Mouse (Mus musculus) c-Kit-negative CD71-positive TER-119-positive erythroid progenitor cells, embryonic 14.5 days (primary cell): ENCODE data around the gene Piwil4.
A peak's percentile ranks its signal among the peaks of the same experiment; 100 is the strongest.

ENCODE experiments used
- DNase-seq: peaks from one replicate; pipeline ENCODE4 v3.0.0-alpha.2; 2013; ENCODE audit warnings: low read depth, low spot score

Gene Piwil4

DNA sequence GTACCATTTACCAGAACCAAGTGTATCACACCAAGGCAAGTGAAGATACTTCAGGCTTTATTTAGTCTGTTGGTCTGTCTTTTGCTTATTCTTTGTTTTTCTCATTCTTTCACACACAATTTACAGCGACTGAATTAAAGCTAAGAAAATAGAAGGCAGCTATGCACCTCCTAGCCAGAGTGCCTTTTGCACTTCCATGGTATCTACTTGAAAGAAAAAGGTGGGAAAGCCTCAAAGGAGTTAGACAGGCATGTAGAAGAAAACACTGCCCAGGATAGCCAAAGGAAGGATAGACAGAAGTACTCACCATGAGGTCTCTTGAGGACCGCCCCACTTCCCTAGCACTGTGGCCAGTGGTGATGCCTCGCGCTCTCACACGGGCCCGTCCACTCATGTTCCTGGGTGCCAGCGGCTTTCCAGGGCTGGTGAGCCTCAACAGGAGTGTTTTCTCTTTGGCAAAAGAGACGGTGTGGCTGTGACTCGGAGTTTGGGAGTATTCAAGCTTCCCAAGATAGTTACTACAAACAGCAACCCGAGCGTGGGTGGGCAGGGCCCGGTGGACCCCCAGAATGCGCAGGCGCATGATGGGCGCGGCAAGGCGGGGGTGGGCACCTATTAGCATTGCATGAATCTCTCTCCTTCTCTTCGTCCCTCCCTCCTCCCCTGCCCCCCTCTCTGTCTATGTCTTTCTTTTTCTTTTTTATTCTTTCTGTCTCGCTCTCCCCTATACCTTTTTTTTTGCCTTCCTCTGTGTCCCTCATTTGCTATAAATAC lies at the start of gene Piwil4:
Gene Piwil4, minus strand, starts transcription at position 583 of the 774 bp plus-strand sequence.
- no peak for DNase-seq

DNA sequence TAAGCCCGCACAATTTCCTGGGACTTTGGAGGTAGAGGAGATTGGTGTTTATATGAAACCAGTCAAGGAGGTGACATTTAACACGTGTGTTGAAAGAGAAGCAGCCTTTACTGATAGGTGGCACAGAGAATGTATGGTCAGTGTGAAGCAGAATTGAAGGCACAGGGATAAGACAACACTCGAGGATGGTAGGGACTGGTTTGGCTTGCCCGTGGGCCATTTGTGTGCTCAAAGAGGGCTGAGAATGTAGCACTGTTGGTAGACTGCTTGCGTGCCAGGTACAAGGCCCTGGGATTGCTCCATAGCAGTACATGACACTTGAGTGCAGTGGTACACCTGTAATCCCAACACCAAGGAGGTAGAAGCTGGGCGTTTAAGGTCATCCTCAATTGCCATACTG lies 46.8 kb upstream of the Piwil4 start:
- DNase-seq = no peak

DNA sequence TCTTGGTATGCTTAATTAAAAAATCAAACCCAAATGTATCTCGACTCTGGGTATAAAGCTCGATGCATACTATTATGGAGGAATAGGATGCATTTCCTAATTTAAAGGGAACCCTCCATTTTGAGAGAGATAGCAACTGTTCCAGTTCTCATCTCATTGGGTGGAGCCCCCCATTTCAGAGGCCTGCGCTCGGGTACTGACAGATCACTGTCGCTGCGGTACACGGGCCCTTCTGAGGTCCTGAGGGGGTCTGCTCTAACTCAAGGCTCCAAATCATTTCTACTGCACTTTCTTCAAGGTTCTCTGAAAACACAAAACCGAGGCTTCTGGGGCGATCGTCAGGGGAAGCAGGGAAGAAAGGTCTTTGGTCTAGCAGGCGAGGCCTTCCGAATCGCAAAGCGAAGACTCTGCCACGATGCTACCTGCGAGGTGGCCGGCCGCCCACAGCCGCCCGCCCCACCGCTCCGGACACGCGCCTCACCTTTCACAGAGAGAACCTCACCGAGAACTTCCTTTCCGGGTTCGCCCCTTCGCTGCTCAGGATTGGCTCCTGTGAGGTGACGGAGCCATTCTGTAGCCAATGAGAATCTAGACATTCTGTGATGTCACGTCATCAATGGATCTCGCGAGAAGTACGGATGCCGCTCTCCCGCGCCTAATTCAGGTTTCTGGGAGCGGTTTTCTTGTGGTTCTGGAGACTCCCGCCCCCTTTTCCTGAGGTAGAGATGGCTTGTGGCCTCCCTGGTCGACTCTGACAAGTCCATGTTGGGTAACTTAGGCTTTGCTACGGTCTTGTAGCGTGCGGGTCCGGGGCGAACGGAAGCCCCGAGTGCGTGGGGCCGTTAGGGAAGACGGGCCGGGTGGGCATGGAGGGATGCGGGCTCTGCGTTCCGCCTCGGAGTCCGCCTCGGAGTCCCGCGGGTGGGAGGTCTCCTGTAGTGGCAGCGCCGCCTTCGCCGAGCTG lies 43.8 kb upstream of the Piwil4 start, which contains the start of the genes Mre11a and Ankrd49:
Gene Mre11a, plus strand, starts transcription at position 616 of the 964 bp plus-strand sequence.
Gene Ankrd49, minus strand, starts transcription at position 818 of the 964 bp plus-strand sequence.
- DNase-seq = peak; percentile 97

DNA sequence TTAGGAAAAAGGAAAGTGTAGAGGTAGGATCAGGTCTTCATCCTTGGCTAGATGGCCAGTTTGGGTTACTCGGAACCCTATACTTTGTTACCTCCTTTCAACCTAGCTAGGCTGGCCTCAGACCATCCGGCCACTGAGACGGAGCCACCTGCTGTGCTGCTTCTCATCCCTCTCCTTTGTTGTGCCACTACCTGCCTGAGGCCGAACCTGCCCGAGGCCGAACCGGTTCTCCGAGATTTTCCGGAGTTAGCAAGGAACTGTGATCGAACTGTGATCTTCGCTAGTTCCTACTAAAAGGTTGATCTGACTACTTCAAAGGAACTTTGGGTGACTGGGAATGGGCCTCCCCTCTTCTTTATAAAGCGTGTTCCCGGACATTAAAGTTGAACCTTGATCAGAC lies 37.8 kb upstream of the Piwil4 start:
- DNase-seq = no peak

DNA sequence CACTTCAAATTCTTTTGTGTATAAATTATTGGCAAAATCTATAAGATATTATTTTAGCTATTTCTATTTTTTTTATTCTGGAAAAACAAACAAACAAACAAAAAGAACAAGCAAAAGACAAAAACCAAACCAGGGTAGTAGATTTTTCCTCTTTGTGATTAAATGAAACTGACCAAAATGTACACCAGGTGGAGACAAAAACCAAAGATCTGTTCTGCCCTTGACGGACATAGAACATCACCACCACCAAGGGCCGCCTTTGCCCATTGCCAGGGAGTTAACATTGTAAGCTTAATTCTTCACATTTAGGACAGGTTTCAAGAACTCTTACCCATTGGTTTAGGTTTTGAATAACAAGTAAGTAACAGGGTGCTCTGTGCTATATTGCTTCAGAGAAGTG lies 33.3 kb upstream of the Piwil4 start:
- DNase-seq = no peak

DNA sequence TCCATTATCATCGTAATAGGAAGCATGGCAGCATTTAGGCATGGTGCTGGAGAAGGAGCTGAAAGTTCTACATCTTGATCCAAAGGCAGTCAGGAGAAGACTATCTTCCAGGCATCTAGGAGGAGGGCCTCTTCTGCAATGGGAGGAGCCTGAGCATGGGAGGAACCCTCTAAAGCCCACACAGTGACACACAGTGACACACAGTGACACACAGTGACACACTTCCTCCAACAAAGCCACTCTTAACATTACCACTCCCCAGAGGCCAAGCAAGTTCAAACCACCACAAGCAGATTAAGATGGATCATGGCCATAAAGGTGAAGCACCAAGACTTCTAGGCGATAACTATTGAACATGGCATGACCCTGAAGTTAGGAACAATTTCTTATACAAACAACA lies 31.5 kb upstream of the Piwil4 start:
- DNase-seq = no peak

DNA sequence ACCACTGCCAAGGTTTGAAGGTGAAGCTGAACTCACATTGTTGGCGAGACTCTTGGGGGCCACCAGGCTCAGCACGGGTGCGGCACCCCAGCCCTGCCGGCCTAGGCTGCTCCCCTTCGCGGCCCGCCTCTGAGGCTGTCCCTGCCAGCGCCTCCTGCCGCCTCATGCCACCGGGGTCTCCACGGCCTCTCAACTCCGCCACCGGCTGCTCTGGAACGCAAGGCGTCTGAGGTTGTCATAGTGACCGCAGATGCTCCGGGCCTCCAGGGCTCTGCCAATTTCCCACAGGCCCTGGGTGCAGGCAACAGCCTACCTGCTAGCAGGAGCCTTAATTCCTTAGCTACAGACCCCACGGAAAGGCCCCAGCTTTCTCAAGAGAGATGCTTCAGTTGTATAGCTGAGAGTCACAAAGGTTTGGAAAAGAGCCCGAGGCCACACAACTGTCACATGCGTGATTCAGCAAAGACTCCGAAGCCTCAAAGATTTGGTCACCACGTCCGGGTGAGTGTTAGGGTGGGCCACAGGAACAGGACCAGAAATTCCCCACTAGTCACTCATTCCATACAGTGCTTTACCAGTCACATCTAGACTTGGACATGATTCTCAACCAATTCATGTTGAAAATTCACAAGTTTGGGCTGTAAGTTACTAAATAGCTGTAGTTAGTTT lies 30.4 kb upstream of the Piwil4 start, which contains the start of gene 1700012B09Rik:
Gene 1700012B09Rik, minus strand, starts transcription at position 228 of the 669 bp plus-strand sequence.
- DNase-seq = no peak

DNA sequence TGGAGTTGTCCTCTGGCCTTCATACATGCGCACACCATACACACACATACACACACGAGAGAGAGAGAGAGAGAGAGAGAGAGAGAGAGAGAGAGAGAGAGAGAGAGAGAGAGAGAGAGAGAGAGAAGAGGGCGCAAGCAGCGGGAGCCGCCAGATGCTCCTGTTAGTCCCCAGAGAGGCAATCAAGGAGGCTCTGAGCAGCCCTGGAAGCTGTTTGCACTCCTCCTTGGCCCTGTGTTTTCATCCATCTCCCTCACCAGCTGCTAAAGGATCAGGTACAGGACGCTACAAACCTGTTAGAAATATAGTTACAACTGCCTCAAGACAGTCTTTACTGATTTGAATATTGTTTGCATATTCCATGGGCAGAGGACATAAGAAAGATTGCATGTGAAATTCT lies 29.3 kb upstream of the Piwil4 start:
- DNase-seq = no peak

DNA sequence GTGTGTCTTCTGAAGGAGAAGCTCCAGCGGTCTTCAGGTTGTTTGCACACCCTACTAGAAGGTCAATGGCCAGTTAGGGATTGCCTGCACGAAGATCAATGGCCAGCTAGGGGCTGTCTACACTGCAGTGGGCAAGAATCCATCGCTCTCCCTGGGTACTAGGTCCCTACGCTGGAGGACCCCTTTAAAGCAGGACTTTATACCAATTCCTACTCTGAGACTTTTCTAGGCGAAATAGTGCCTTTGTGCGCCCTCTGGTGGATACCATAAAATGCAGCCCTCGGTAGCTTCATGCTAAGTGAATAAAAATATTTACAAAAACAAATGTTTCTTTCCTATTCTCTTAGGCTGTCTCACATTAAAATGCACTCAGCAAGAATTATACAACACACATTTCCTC lies 24.2 kb upstream of the Piwil4 start:
- DNase-seq = no peak

DNA sequence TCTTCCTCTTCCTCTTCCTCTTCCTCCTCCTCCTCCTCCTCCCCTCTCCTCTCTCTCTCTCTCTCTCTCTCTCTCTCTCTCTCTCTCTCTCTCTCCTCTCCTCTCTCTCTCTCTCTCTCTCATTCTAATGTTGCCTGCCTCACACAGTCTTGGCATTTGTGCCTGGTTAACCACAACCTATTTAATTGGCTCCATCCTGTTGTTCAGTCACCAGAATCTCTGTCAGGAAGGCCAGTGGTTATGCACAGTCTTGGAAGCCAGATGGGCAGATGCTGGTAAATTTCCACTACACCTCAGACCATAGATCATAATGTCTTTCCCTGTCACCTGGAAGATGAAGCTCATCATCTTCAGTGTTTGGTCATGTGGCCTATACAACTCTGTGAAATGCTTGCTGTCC lies 18.7 kb upstream of the Piwil4 start:
- no peak for DNase-seq

DNA sequence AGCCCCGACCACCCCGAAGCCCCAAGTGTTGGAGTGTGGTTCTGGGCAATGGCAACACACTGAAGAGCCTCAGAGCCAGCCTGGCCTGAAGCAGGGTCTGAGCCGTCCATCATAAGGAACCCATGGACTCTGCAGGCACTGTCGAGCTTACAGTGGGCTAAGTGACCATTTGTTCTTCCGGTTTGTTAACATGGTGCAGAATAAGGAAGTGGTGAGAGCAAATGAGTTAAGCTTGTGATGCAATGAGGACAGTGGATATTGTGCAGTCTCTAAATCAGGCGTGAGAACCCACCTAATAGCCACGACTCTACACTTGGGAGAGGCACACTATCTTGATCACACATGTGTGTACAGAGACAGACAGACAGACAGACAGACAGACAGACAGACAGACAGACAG lies 18.1 kb upstream of the Piwil4 start:
- no peak for DNase-seq

DNA sequence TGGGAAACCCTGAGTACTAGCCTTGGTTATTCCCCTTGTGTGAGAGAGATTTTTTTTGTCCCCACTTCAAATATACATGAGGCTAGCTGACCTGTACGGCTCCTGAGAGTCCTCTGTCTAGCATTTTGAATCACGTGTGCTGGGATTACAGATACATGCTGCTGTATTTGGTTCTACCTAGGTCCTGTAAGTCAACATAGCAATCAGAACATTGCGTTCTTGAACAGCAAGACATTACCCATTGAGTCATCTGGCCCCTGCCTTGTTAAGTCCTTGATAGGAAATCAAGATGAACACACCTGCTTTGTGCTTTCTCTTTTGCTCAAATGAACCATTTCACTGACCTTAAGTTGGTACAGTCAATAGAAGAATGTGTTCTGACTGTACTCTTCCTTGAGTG lies 13.9 kb upstream of the Piwil4 start:
- DNase-seq = no peak

DNA sequence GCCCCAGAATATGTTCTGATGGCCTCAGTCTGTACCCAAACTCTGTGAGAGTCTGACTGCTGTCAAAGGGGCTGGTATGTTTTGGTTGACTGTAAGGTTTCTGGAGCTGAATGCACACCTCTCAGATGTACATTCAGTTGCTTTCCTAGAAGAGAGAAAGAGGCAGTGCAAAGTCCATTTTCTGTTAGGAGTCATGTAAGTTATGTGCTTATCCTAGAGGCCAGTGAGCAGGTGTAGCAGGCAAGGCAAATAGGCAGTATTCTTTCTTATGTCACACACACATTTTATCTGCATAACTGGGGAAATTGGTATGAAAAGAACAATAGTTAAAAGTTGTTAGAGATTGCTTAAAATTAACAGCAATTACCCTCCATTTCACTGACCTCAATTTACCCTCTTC lies 13.4 kb upstream of the Piwil4 start:
- DNase-seq = no peak

DNA sequence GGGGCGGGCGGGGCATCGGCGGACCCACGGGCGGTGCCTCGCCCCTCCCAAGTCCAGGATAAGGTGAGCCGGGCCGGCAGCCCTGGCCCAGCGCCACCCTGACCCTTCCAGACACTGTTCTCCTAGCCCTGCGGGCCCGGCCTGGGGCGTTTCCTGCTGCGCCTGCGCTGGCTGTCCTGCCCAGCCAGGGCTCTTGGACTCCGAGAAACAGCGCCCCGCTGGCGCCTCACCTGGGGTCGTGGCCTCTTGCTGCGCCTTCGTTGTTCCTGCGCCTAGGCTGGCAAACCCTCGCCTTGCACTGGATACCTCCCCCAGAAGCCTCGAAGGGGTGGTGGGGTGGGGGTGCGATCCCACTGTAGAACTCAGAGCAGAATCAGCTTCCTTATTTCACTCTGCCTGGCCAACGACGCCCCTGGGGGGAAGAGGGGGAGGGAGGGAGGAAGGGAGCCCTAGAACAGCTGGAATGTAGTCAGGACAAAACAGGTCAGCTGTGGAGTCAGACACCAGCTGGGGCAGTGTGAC lies 11.5 kb upstream of the Piwil4 start, which contains the start of gene Fut4:
Gene Fut4, minus strand, starts transcription at position 393 of the 522 bp plus-strand sequence.
- DNase-seq = no peak

DNA sequence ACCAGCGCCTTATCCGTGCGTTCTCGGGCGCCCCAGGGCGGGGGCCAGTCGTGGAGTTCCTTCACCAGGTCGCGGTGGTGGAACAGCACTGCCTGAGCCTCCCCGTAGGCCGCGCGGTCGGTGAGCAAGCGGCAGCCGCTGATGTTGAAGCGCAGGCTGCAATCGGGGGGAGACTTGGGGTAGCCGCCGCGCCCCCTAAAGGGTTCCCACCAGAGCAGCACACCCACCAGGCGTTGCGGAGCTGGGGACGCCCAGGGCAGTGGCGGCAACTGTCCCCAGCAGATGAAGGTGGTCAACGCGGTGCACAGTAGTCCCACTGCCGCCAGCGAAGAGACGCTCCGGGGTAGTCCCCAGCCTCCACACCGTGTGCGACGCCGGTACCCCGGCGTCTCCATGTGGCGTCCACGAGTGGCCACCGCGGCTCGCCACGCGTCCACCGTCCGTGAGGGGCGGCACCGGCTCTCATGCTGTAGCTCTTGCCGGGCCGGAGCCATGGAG lies 11.0 kb upstream of the Piwil4 start:
- no peak for DNase-seq

DNA sequence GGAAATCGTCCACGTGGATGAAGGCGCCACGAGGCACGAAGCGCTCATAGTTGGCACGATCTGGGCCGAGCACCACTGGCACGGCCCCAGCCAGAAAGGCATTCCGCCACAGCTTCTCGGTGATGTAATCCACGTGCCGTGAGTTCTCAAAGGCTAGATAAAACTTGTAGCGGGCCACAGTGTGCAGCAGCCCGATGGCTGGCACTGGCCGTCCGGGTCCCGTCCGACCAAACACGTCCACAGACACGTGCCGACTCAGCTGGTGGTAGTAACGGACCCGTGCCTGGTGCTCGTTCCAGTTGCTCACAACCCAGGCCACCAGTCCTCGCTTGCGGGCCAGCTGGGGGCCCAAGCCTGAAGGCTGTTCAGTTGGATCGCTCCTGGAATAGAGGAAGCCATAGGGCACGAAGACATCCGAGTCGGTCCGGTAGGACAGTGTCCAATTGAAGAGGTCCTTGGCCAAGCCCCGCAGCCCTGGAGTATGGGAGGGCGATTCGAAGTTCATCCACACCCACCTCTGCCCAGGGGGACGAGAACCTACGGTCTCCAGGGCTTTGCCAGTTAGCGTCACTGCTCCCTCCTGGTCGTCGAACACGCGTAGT lies 10.5 kb upstream of the Piwil4 start:
- DNase-seq = no peak

DNA sequence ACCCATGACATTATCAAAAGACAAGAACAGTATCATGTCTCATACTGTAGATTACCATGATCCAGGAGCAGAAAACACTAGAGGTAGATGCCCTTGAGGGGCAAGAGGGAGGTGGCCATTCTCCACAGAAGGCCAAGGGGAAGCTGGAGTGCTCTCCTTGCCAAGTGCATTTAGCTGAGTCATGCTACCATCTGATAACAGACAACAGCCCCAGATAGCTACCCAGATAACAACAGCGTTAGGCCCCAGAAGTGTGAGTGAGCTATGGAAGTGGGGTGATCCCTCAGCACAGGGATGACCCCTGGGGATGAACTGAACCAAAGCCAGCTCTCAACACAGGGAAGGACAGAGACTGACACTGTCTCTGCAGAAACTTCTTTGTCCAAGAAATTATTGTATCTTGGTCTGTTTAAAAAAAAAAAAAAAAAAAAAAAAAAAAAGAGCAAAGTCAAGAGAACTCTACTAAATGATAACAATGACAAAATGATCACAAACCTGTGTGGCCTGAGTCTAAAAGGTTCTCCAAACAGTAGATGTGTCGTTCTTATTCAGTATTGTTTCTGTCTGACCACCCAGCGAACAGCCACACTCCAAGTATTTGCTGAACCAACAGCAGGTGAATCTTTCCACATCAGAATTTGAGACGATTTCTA lies 909 bp downstream of the Piwil4 start:
- DNase-seq = no peak

DNA sequence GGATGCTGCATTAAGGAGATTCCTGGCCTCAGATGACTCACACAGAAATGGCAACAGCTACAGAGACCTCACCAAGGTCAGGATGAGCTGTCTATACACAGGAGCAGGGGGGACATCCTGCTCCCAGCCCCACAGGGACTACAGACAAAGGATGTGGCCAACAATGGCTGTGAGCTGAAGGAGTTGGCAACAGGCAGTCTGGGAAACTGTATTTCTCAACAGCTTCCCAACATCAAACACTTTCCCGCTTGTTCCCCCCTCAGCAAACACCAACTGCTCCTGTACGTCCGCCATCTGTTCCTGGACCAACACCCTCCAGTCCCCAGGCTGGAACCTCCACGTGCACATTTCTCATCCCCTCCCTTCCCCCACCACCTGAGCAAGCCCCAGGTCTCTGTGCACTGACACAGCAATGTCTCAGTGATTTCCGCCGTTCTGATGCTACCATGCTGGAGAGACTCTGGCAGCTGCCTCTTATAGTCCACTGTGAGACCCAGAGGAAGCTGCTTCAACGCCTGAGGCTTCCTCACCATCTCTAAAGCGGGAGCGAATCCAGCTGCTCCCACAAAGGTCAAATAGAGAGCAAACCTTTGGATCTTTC lies 9.5 kb downstream of the Piwil4 start:
- DNase-seq = no peak

DNA sequence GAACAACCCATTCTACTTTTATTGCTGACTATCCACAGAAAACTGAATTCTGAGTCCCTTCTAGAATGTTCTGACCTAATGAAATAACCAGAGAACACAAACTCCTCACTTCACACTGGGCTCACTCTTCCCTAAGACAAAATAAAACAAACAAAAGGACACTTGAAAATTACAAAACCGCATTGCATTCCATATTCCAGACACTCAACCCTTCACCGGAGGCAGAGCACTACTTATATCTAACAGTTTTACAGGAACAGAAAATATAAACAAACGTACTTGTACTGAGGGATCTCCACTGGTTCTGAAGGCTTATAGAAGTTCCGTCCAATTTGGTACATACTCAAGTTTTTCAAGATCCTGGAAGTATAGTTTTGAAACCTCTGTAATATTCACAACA lies 12.2 kb downstream of the Piwil4 start:
- DNase-seq = no peak

DNA sequence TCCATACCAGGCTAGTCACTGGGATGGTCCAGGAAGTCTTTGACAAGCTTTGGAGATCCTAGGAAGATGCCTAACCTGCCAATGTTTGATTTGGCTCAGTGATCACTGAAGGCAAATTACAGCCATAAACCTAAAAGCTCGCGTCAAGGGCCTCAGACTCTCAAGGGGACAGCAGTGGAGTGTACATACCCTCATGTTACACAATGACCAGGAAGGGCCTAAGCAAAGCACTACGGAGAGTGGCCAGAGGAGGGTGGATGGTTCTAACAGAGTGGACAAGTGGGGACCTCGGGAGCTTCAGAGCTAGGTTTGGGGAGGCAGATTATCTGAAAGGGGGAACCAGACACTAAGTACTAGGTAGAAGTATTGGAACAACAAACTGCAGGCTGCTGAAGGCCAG lies 13.9 kb downstream of the Piwil4 start:
- no peak for DNase-seq
